Mouse (Mus musculus) embryonic facial prominence, embryonic 13.5 days (tissue): ENCODE results near the gene Mroh7. TPM values are rescaled to one million over a fixed set of nuclear protein-coding genes. Genes with fewer than 3 reads are reported as not detected.
"Not testable (repeated sequence)": the region's sequence is repeated elsewhere in the genome, so short reads cannot be mapped to it uniquely, and the experiment has no call there.

ENCODE experiments used
- ATAC-seq: fragments of 200-750 bp; cut with Nextera tagmentation; 2 replicates; pipeline ENCODE4 v1.8.0; 2017; ENCODE audit warnings: low read depth; ENCODE audit not compliant: insufficient number of reproducible peaks, insufficient read depth, low FRiP score, low TSS enrichment
- H3K27ac ChIP-seq: fragments of 300-500 bp; sonication (generic); 2 replicates; pipeline ENCODE4 v1.5.1; 2015; ENCODE audit warnings: moderate library complexity, mild to moderate bottlenecking, inconsistent platforms
- H3K27me3 ChIP-seq: fragments of 300-500 bp; sonication (generic); 2 replicates; pipeline ENCODE4 v1.6.1; 2015; ENCODE audit warnings: mild to moderate bottlenecking, inconsistent platforms
- H3K36me3 ChIP-seq: fragments of 300-500 bp; sonication (generic); 2 replicates; pipeline ENCODE4 v1.6.1; 2015; ENCODE audit warnings: mild to moderate bottlenecking, inconsistent platforms
- H3K4me1 ChIP-seq: fragments of 300-500 bp; sonication (generic); 2 replicates; pipeline ENCODE4 v1.6.1; 2015; ENCODE audit warnings: inconsistent platforms
- H3K4me2 ChIP-seq: fragments of 300-500 bp; sonication (generic); 2 replicates; pipeline ENCODE4 v1.6.1; 2015; ENCODE audit warnings: moderate library complexity, mild to moderate bottlenecking, inconsistent platforms
- H3K4me3 ChIP-seq: fragments of 300-500 bp; sonication (generic); 2 replicates; pipeline ENCODE4 v1.5.1; 2015; ENCODE audit warnings: mild to moderate bottlenecking, inconsistent platforms
- H3K9ac ChIP-seq: fragments of 300-500 bp; sonication (generic); 2 replicates; pipeline ENCODE4 v1.6.1; 2015; ENCODE audit warnings: mild to moderate bottlenecking, inconsistent platforms
- H3K9me3 ChIP-seq: fragments of 300-500 bp; sonication (generic); 2 replicates; pipeline ENCODE4 v1.6.1; 2016; ENCODE audit warnings: inconsistent platforms
- WGBS: fragments of 180-500 bp; shearing (Covaris S2); methylation state at CpG from one replicate; pipeline ENCODE4 v1.1.7; 2015; ENCODE audit warnings: mixed read lengths; 5-methylcytosine and 5-hydroxymethylcytosine counted together
- polyA plus RNA-seq: library from polyadenylated mRNA; unstranded; fragments of >200 nt; fragmentation: Nextera tagmentation; extraction: Ambion mirVana; gene quantifications from 2 replicates; pipeline ENCODE4 v1.2.1, GENCODE M21; 2015

Gene Mroh7
- polyA plus RNA-seq: 0.44 and 0.58 TPM in 2 replicates

DNA sequence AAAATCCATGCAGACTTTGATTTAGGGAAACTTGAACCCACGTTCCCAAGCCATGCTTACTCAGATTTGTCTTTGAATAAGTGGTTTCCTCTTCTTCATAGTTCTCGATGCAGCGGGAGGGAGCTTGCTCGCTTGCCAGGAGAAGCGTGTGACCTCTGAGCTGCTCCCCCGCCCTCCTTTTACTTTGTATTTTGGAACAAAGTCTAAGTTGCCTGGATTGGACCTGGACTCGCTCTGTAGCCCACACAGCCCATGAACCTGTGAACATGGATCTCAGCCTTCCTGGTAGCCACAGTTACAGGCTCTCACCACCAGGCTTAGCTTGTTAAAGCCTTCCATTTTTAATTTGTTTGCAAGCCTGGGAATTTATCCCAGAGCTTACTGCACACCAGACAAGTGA is at the start of gene Mroh7:
Mroh7 (minus strand) TSS at position 112 of the 400 bp plus-strand sequence.
- no peaks in the 10 kb centered on the region for H3K9me3 ChIP-seq
- WGBS: 80% methylated on average over 7 of the region's 7 CpGs
- H3K4me1 ChIP-seq: no peaks in the 10 kb centered on the region
- ATAC-seq: no peak
- no peaks in the 10 kb centered on the region for H3K36me3 ChIP-seq
- H3K9ac ChIP-seq: no peak within 1 kb of the TSS
- no peak within 1 kb of the TSS for H3K27ac ChIP-seq
- no peaks in the 10 kb centered on the region for H3K27me3 ChIP-seq
- no peak within 1 kb of the TSS for H3K4me3 ChIP-seq
- no peak within 1 kb of the TSS for H3K4me2 ChIP-seq

DNA sequence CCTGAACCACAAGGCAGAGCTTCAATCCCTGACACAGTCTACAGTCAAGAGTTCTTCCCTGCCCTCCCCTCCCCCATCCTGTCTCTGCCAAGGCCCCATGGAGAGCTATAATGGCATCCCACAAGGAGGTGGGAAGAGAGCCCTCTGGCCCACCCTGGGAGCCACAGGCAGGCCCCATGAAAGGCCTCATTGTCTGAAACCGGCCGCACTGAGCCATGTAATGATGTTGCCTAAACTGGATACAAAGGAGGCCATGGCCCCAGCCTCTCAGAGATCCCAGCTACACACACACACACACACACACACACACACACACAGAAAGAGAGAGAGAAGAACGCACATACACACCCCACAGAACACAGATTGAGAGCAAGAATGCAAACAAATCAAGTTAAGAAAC is 49.3 kb upstream of the Mroh7 start:
- ATAC-seq: peak; percentile 16; the same call in 1 of the 2 replicates
- no peak overlapping the region for H3K4me2 ChIP-seq
- WGBS: 14% methylated on average over 3 of the region's 3 CpGs
- no peak overlapping the region for H3K9ac ChIP-seq
- H3K9me3 ChIP-seq: no peaks in the 10 kb centered on the region
- no peaks in the 10 kb centered on the region for H3K36me3 ChIP-seq
- no peaks in the 10 kb centered on the region for H3K27me3 ChIP-seq
- H3K27ac ChIP-seq: peak overlapping the region; percentile 44; the same call in 1 of the 2 replicates
- H3K4me1 ChIP-seq: peaks cover 59% of the 10 kb centered on the region
- no peak overlapping the region for H3K4me3 ChIP-seq

DNA sequence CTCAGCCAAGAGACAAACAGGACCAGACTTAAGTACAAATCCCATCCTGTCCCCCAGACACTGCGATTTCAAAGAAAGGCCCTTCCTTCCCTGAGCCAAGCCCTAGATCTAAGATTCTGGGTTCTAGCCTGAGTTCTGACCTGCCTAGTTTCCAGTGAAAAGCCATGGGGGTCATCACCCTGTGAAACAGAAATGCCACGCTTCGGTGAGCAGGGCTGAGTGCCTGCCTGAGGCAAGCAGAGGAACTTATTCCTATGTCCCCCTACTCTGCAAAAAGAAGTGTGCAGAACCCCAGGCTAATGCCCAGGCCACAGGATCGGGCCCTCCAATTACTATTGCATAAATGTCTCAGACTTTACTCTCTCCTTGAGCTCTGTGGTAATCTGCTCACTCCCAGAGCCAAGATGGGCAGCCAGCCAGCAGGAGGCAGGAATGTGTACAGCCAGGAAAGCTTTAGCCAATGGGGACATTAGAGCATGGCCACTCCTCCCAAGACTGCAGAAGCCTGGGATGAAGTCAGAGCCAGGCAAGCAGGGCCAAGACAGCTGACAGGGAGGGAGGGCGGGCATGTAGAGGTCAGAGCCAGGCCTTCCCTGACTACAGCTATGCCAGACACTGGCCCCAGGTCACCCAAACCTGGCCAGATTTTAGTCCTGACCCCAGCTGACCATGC is 47.5 kb upstream of the Mroh7 start:
- peak; percentile 84 for ATAC-seq
- Histone ChIP-seq H3K9ac (no peak overlapping the region), H3K27me3 (no peaks in the 10 kb centered on the region), H3K4me2 (peak overlapping the region; percentile 26; the same call in 1 of the 2 replicates), H3K9me3 (no peaks in the 10 kb centered on the region), H3K36me3 (no peaks in the 10 kb centered on the region), H3K4me1 (peaks cover 42% of the 10 kb centered on the region), H3K27ac (peak overlapping the region; percentile 79), H3K4me3 (no peak overlapping the region)
- 40% methylated on average over 5 of the region's 5 CpGs for WGBS

DNA sequence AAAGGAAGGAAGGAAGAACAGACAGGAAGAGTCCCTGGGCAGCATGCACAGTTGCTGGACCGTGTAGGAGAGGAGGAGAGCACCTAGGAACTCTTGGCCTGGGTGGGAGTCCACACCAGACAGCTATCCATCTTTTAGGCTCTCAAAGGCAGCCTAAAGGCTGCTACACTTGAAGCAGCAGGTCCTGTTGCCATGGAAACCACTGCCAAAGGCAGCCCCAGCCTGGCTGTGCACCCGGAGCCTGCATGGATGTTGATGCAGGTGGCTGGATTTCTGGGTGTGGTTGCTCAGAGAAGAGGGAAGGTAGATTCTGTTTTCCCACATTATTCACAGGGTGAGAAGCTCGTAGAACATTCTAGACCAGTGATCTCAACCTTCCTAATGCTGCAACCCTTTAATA is 46.3 kb upstream of the Mroh7 start:
- 37% methylated on average over 3 of the region's 3 CpGs for WGBS
- H3K9ac ChIP-seq: no peak overlapping the region
- H3K27me3 ChIP-seq: no peaks in the 10 kb centered on the region
- H3K36me3 ChIP-seq: no peaks in the 10 kb centered on the region
- no peak for ATAC-seq
- H3K9me3 ChIP-seq: no peaks in the 10 kb centered on the region
- no peak overlapping the region for H3K4me2 ChIP-seq
- peaks cover 35% of the 10 kb centered on the region for H3K4me1 ChIP-seq
- no peak overlapping the region for H3K4me3 ChIP-seq
- H3K27ac ChIP-seq: no peak overlapping the region

DNA sequence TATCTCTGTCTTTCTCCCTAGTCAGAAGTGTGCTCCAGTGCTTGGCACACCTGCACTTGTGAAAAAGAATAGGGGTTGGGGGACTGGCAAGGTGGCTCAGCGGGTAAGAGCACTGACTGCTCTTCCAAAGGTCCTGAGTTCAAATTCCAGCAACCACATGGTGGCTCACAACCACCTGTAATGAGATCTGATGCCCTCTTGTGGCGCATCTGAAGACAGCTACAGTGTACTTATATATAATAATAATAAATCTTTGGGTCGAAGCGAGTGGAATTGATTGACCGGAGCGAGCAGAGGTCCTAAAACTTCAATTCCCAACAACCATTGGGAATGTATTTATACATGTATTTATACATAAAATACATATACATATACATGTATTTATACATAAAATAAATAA is 45.0 kb upstream of the Mroh7 start:
- 86% methylated on average over 6 of the region's 6 CpGs for WGBS
- not testable (repeated sequence) for H3K36me3 ChIP-seq, H3K9ac ChIP-seq, H3K27me3 ChIP-seq, H3K27ac ChIP-seq, ATAC-seq, H3K4me2 ChIP-seq, H3K9me3 ChIP-seq, H3K4me3 ChIP-seq
- H3K4me1 ChIP-seq: peaks cover 35% of the 10 kb centered on the region

DNA sequence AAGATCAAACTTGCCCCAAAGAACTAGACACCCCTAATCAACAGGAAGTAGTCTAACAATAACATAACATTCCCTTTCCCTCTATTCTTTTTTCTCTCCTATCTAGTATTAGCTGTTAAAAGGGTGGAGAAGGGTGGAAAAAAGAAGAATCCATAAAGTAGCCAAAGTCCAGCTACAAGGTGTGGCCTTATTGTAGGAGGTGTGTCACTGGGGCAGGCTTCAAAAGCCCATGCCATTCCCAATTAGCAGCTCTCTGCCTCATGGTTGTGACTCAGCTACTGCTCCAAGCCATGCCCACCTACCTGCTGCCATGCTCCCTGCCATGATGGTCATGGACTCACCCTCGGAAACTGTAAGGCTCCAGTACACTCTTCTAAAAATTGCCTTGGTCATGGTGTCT is 41.8 kb upstream of the Mroh7 start:
- Histone ChIP-seq H3K36me3 (no peaks in the 10 kb centered on the region), H3K9me3 (no peaks in the 10 kb centered on the region), H3K4me2 (no peak overlapping the region), H3K27ac (no peak overlapping the region), H3K4me3 (no peak overlapping the region), H3K9ac (no peak overlapping the region), H3K4me1 (peaks cover 7% of the 10 kb centered on the region; the same call in 1 of the 2 replicates), H3K27me3 (no peaks in the 10 kb centered on the region)
- 87% methylated on average over 1 of the region's 1 CpGs for WGBS
- no peak for ATAC-seq

DNA sequence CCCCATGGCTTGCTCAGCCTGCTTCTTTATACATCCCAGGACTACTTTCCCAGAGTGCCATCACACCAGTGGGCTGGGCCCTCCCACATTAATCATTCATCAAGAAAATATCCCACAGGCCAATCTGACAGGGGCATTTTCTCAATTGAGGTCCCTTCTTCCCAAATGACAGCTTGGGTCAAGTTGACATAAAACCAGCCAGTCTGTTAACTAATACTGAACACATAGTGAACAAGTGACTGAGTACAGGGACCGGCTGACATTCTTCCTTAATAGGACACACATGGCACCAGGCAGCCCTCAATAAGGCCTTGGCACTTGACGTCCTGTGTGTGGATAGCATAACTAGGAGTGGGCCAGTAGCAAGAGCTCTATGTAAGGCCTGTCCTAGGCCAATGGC is 38.6 kb upstream of the Mroh7 start:
- Histone ChIP-seq H3K9me3 (no peaks in the 10 kb centered on the region), H3K9ac (no peak overlapping the region), H3K27me3 (no peaks in the 10 kb centered on the region), H3K4me2 (no peak overlapping the region), H3K36me3 (no peaks in the 10 kb centered on the region), H3K4me3 (no peak overlapping the region), H3K4me1 (no peaks in the 10 kb centered on the region), H3K27ac (no peak overlapping the region)
- ATAC-seq: no peak
- WGBS: 19% methylated on average over 2 of the region's 2 CpGs

DNA sequence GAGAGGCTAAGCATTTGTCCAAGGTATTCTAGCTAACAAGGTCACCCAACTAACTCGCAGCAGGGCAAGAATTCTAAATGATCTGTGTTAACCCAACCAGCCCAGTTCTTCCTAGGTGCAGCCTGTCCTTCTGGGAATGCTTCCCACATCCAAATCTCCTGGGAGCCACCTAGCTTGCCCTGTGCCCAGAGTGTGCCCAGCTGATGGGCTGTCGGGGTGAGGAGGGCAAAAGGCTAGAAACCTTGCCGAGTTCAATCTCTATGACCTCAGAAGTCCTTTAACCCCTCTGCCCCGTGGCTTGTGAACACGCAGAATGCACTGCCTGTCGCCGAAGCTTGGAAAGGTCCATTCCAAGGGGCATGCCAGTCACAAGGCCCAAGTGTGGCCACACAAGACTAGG is 33.4 kb upstream of the Mroh7 start:
- no peak overlapping the region for H3K27ac ChIP-seq
- 75% methylated on average over 7 of the region's 7 CpGs for WGBS
- H3K4me1 ChIP-seq: no peaks in the 10 kb centered on the region
- H3K9ac ChIP-seq: no peak overlapping the region
- no peak for ATAC-seq
- no peaks in the 10 kb centered on the region for H3K36me3 ChIP-seq
- H3K9me3 ChIP-seq: no peaks in the 10 kb centered on the region
- H3K4me2 ChIP-seq: no peak overlapping the region
- no peaks in the 10 kb centered on the region for H3K27me3 ChIP-seq
- H3K4me3 ChIP-seq: no peak overlapping the region

DNA sequence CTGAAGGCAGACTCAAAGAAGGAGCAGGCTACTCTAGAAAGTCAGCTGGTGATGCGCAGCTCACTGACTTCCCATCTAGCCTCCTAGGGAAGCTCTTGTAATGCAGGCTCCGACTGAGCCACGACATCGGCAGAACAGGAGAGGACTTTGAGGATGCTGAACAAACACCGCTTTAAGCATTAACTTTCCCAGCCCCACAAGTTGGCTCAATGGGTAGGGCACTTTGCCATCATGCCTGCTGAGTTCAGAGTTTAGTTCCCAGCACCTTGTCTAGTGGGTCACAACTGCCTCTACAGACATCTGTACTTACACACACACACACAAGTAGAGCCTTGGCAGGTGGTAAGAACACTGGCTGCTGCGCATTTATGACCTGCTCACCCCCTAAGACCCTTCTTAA is 21.0 kb upstream of the Mroh7 start:
- no peak for ATAC-seq
- Histone ChIP-seq H3K4me1 (peaks cover 24% of the 10 kb centered on the region), H3K27me3 (no peaks in the 10 kb centered on the region), H3K36me3 (no peaks in the 10 kb centered on the region), H3K9ac (no peak overlapping the region), H3K27ac (no peak overlapping the region), H3K4me3 (no peak overlapping the region), H3K4me2 (no peak overlapping the region), H3K9me3 (no peaks in the 10 kb centered on the region)
- 90% methylated on average over 6 of the region's 6 CpGs for WGBS

DNA sequence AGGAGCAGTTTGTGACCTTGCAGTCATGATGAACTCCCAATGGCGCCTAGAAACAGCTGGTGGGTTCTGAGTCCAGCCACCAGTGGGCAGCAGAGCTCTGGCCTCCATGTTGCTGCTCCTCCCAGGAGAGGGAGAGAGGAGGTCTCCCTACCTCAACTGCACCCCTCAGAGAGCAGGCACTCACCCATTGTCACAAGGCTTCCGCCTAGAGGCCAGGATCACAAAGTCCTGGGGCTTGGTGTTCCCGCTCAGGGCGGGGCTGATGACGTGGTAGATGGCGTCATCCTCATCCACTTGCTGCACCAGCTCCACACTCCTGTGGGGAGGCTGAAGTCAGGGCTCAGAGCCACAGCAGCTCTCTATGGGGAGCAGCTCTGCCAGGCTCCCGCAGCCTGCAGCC is 19.0 kb upstream of the Mroh7 start:
- Histone ChIP-seq H3K27ac (peak overlapping the region; percentile 28; the same call in 1 of the 2 replicates), H3K27me3 (no peaks in the 10 kb centered on the region), H3K9me3 (no peaks in the 10 kb centered on the region), H3K9ac (peak overlapping the region; percentile 16), H3K36me3 (no peaks in the 10 kb centered on the region), H3K4me1 (peaks cover 26% of the 10 kb centered on the region), H3K4me2 (peak overlapping the region; percentile 45), H3K4me3 (peak overlapping the region; percentile 28)
- 6% methylated on average over 7 of the region's 7 CpGs for WGBS
- peak; percentile 50; the same call in 1 of the 2 replicates for ATAC-seq

DNA sequence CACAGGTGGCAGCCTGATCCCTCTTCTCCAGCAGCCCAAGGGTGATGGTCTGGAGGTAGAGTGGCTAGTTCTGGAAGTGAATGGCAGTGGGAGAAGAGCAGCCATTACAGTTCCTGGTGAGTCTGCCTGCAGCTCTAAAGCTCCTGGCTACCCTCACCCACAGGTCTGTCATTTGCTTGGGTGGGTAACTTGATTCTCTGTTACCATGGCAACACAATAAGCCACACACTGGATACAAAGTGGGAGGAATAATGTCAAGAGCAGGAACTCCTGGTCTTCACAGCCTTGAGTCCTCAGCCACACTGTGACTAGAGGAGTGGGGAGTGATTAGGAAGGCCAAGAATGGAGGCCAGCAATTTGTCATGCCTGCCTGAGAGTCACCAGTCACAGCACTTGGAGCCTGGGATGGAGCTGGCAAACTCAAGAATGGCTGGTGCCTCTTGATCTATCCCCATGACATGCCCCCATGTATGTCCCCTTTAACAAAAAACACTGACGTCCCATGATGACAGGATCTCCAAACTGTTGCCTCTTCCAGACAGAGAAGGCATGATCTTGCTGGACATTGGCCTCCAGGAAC is 16.4 kb upstream of the Mroh7 start:
- Histone ChIP-seq H3K4me1 (peaks cover 26% of the 10 kb centered on the region), H3K9ac (no peak overlapping the region), H3K36me3 (no peaks in the 10 kb centered on the region), H3K27ac (no peak overlapping the region; the same call in 1 of the 2 replicates), H3K9me3 (no peaks in the 10 kb centered on the region), H3K4me2 (no peak overlapping the region), H3K27me3 (no peaks in the 10 kb centered on the region), H3K4me3 (no peak overlapping the region)
- no peak for ATAC-seq
- WGBS: 71% methylated on average over 1 of the region's 1 CpGs

DNA sequence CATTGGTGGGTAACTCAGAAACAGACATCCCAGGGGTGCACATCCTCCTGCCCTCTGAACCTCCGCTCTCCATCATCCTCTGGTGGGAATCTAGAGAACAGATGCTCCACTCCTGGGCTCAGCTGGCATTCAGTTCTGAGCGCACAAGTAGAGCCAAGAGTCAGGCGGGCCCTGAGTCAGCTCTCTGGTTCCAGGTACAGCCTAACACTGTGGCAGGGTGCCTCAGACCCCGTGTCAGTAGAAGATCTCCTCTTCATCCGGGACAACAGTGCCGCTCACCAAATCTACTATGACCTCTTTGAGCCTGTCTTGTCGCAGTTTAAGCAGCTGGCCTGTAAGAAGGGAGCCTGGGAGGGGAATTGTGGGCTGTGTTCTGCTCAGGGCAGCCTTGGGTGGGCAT is 15.1 kb upstream of the Mroh7 start:
- no peak overlapping the region for H3K4me2 ChIP-seq
- H3K27ac ChIP-seq: no peak overlapping the region
- H3K9ac ChIP-seq: no peak overlapping the region
- H3K4me3 ChIP-seq: no peak overlapping the region
- no peaks in the 10 kb centered on the region for H3K27me3 ChIP-seq
- H3K4me1 ChIP-seq: peaks cover 26% of the 10 kb centered on the region
- ATAC-seq: no peak
- no peaks in the 10 kb centered on the region for H3K36me3 ChIP-seq
- 75% methylated on average over 7 of the region's 7 CpGs for WGBS
- H3K9me3 ChIP-seq: no peaks in the 10 kb centered on the region
